Mouse (Mus musculus) layer of hippocampus, adult 6 months (tissue): ENCODE data around the gene Hcst. TPM values are rescaled to one million over a fixed set of nuclear protein-coding genes. Genes with fewer than 3 reads are reported as not detected.

Experiments
- long read RNA-seq, 2 experiments: library from polyadenylated mRNA; unstranded; transcript quantifications; one replicate each; pipeline ENCODE4 v2.0.0; 2019 to 2020
- polyA plus RNA-seq: library from polyadenylated mRNA; unstranded; fragments of <200 nt; fragmentation: Nextera tagmentation; gene quantifications from 2 replicates; pipeline ENCODE4 v1.2.3, GENCODE M21; 2021

Hcst gene
- 2.7 and 3.0 TPM in 2 replicates for polyA plus RNA-seq
- long read RNA-seq, experiment 1, result 0 reads
- long read RNA-seq, experiment 2, result 0 reads

DNA sequence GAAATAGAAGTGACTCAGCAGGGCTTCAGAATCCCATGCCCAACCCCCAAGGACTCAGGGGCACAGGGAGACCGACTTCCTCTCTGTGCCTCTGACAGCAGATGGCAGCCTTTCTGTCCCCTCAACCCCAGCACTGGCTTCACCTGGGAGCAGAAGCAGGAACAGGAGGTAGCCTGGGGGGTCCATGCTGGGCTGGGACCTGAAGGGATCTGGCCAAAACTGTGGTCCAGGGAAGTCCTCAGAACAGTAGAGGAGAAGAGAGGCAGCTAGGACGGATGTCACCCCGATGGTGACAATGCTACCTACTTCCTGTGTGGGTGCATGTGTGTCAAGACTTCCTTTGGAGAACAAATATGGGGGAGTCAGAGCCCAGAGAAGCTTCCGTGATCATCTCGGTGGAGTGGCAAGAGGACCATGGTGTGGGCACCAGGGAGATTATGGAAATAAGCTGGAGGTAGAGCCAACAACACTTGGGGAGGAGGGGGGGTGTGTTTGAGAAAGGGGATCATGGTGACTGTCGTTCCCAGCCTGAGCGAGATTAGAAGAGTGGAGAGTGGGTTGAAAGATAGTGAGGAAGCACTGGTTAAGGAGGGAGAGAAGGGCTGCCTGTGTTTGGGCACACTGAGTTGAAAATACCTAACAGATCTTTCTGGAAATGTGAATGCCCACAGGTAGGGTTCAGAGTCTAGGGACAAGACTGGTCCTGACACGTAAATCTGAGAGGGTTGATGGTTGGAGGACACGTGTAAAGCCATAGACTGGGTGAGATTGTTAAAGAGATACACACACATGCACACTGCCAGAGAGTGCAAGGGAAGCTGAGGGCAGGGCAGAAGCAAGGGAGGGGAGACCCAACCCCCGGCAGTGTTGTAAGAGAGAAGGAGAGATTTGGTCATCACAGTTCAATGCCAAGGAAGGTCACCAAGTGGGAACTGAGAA, at the start of gene Hcst:
Gene Hcst (minus strand): TSS at position 294 of the 939 bp plus-strand sequence.

GRCm38 (mm10) chr7:30457629-30458330, 38.1 kb upstream of the Hcst start, which contains the start of the genes Kirrel2 and Nphs1:
Kirrel2 (minus strand) TSS chr7:30457690.
Nphs1 (plus strand) TSS chr7:30458315.

DNA sequence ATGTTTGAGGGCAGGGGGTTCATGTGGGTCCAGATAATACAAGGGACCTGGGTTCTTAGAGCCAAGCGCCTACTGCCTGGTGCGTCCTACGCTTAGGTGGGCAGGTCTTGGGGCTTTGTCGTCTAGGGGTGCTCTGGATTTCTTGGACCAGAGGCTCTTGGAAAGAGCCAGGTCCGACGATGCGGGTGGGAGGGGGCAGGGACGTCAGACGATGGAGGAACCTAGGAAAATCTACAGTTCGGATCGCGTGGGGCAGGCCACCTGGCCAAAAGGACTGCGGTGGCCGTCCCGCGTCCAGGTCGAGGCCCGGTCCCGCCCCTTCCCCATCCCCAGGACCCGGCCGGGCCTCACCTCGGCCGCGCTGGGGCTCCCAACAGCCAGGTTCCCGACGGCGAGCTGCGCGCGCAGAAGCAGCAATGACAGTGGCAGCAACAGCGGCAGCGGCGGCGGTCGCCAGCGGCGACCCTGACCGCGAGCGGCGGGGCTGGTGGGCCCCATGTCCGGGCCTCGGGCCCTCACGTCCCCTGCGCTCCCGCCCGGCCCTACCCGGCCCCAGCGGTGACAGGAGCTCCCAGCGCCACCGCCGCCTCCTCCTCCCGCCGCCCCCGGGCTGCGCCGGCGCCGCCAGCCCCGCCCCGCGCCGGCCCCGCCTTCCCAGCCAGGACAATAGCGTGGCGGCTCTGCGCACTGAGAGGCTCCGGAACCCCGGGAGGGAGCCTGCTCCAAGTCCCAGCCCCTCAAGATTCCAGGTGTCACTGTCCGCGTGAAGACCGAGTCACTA, 25.5 kb upstream of the Hcst start, which contains the start of gene Aplp1:
Gene Aplp1 (minus strand): TSS at position 565 of the 781 bp plus-strand sequence.

GRCm38 (mm10) chr7:30421175-30421889, 1.7 kb upstream of the Hcst start, which contains the start of gene Nfkbid:
Nfkbid (plus strand) TSS chr7:30421732.

GRCm38 (mm10) chr7:30413596-30413995, 6.1 kb downstream of the Hcst start, which contains the start of gene Tyrobp:
Tyrobp (plus strand) TSS chr7:30413760.

Other genes with a start within 250 kb of the Hcst start
- 13.4 and 28.5 TPM in 2 replicates for gene Cox7a1, start 235.7 kb downstream of the Hcst start, polyA plus RNA-seq
- 39.7 and 41.1 TPM in 2 replicates for gene Capns1, start 221.0 kb downstream of the Hcst start, polyA plus RNA-seq
- 144 and 151 TPM in 2 replicates for gene Polr2i, start 187.9 kb downstream of the Hcst start, polyA plus RNA-seq
- gene Tbcb, start 187.6 kb downstream of the Hcst start, polyA plus RNA-seq, result 265 and 278 TPM in 2 replicates
- gene Ovol3, start 184.1 kb downstream of the Hcst start, polyA plus RNA-seq, result not detected in 2 replicates
- 0.13 and 0.30 TPM in 2 replicates for gene Thap8, start 139.8 kb downstream of the Hcst start, polyA plus RNA-seq
- 0.25 and 0.58 TPM in 2 replicates for gene Wdr62, start 139.4 kb downstream of the Hcst start, polyA plus RNA-seq
- gene Clip3, start 128.1 kb downstream of the Hcst start, polyA plus RNA-seq, result 160 and 231 TPM in 2 replicates
- gene Alkbh6, start 111.1 kb downstream of the Hcst start, polyA plus RNA-seq, result 140 and 144 TPM in 2 replicates
- gene Syne4, start 105.0 kb downstream of the Hcst start, polyA plus RNA-seq, result 0.33 and 0.63 TPM in 2 replicates
- gene E130208F15Rik, start 98.1 kb downstream of the Hcst start, polyA plus RNA-seq, result 3.0 and 4.7 TPM in 2 replicates
- gene Sdhaf1, start 96.0 kb downstream of the Hcst start, polyA plus RNA-seq, result 22.3 and 23.3 TPM in 2 replicates
- 4.7 and 4.8 TPM in 2 replicates for gene Lrfn3, start 57.1 kb downstream of the Hcst start, polyA plus RNA-seq
- gene Tyrobp, start 6.1 kb downstream of the Hcst start, polyA plus RNA-seq, result 120 and 125 TPM in 2 replicates
- 0.40 and 0.80 TPM in 2 replicates for gene Nfkbid, start 1.9 kb upstream of the Hcst start, polyA plus RNA-seq
- 316 and 379 TPM in 2 replicates for gene Aplp1, start 25.7 kb upstream of the Hcst start, polyA plus RNA-seq
- gene Kirrel2, start 37.8 kb upstream of the Hcst start, polyA plus RNA-seq, result 1.9 and 2.2 TPM in 2 replicates
- gene Nphs1, start 38.5 kb upstream of the Hcst start, polyA plus RNA-seq, result 0.90 and 0.92 TPM in 2 replicates
- gene Prodh2, start 73.8 kb upstream of the Hcst start, polyA plus RNA-seq, result not detected in 2 replicates
- 43.0 and 61.1 TPM in 2 replicates for gene Arhgap33, start 115.2 kb upstream of the Hcst start, polyA plus RNA-seq
- 6.1 and 6.3 TPM in 2 replicates for gene Hspb6, start 132.3 kb upstream of the Hcst start, polyA plus RNA-seq
- gene Proser3, start 132.4 kb upstream of the Hcst start, polyA plus RNA-seq, result 1.2 and 4.0 TPM in 2 replicates
- 65.8 and 69.9 TPM in 2 replicates for gene Lin37, start 140.0 kb upstream of the Hcst start, polyA plus RNA-seq
- gene U2af1l4, start 143.4 kb upstream of the Hcst start, polyA plus RNA-seq, result 122 and 127 TPM in 2 replicates
- 0.33 and 0.40 TPM in 2 replicates for gene Gm49396, start 143.5 kb upstream of the Hcst start, polyA plus RNA-seq
- gene Psenen, start 143.8 kb upstream of the Hcst start, polyA plus RNA-seq, result 190 and 201 TPM in 2 replicates
- 0.46 and 0.69 TPM in 2 replicates for gene Igflr1, start 145.6 kb upstream of the Hcst start, polyA plus RNA-seq
- gene Kmt2b, start 168.9 kb upstream of the Hcst start, polyA plus RNA-seq, result 1.4 and 3.8 TPM in 2 replicates
- 0.23 and 0.30 TPM in 2 replicates for gene Zbtb32, start 179.1 kb upstream of the Hcst start, polyA plus RNA-seq
- gene Upk1a, start 193.0 kb upstream of the Hcst start, polyA plus RNA-seq, result not detected in 2 replicates
- gene Cox6b1, start 206.3 kb upstream of the Hcst start, polyA plus RNA-seq, result 2,257 and 2,565 TPM in 2 replicates
- not detected in 2 replicates for gene Etv2, start 216.0 kb upstream of the Hcst start, polyA plus RNA-seq
- 136 and 146 TPM in 2 replicates for gene Rbm42, start 230.5 kb upstream of the Hcst start, polyA plus RNA-seq
- gene Haus5, start 245.1 kb upstream of the Hcst start, polyA plus RNA-seq, result 3.7 and 4.0 TPM in 2 replicates